Mouse (Mus musculus) intestine, embryonic 16.5 days (tissue): ENCODE data around the gene Hist1h2bf. TPM values are rescaled to one million over a fixed set of nuclear protein-coding genes. Genes with fewer than 3 reads are reported as not detected.
"Not testable (repeated sequence)": the region's sequence is repeated elsewhere in the genome, so short reads cannot be mapped to it uniquely, and the experiment has no call there.

ENCODE experiments used
- ATAC-seq: fragments of 200-750 bp; cut with Nextera tagmentation; 2 replicates; pipeline ENCODE4 v1.8.0; 2017; ENCODE audit warnings: moderate TSS enrichment, moderate library complexity
- H3K27ac ChIP-seq: fragments of 300-500 bp; sonication (generic); 2 replicates; pipeline ENCODE4 v1.5.1; 2014; ENCODE audit warnings: mild to moderate bottlenecking, low read length
- H3K27me3 ChIP-seq: fragments of 300-500 bp; sonication (generic); replicated peaks from 2 replicates; pipeline ENCODE4 v1.6.1; 2014; ENCODE audit warnings: low read length, control low read depth, mixed read lengths; ENCODE audit not compliant: control insufficient read depth, insufficient read depth
- H3K36me3 ChIP-seq: fragments of 300-500 bp; sonication (generic); 2 replicates; pipeline ENCODE4 v1.6.1; 2014; ENCODE audit warnings: low read length, control low read depth; ENCODE audit not compliant: control insufficient read depth, insufficient read depth
- H3K4me1 ChIP-seq: fragments of 300-500 bp; sonication (generic); 2 replicates; pipeline ENCODE4 v1.6.1; 2014; ENCODE audit warnings: low read length, control low read depth, mixed read lengths; ENCODE audit not compliant: control insufficient read depth, insufficient read depth
- H3K4me2 ChIP-seq: fragments of 300-500 bp; sonication (generic); 2 replicates; pipeline ENCODE4 v1.6.1; 2014; ENCODE audit warnings: low read depth, low read length, control low read depth
- H3K4me3 ChIP-seq: fragments of 300-500 bp; sonication (generic); 2 replicates; pipeline ENCODE4 v1.5.1; 2014; ENCODE audit warnings: mild to moderate bottlenecking, low read length
- H3K9ac ChIP-seq: fragments of 300-500 bp; sonication (generic); 2 replicates; pipeline ENCODE4 v1.6.1; 2014; ENCODE audit warnings: low read depth, low read length
- H3K9me3 ChIP-seq: fragments of 300-500 bp; sonication (generic); 2 replicates; pipeline ENCODE4 v1.6.1; 2016; ENCODE audit warnings: low read length, control low read depth; ENCODE audit not compliant: control insufficient read depth
- whole genome bisulfite sequencing: fragments of 180-500 bp; shearing (Covaris S2); extraction: QIAGEN DNeasy Blood & Tissue Kit; methylation state at CpG from one replicate; pipeline ENCODE4 v1.1.7; 2014; 5-methylcytosine and 5-hydroxymethylcytosine counted together
- polyA plus RNA-seq: library from polyadenylated mRNA; unstranded; fragments of >200 nt; fragmentation: Nextera tagmentation; extraction: Ambion mirVana; gene quantifications from 2 replicates; pipeline ENCODE4 v1.2.1, GENCODE M21; 2015

Gene Hist1h2bf
- polyA plus RNA-seq, 1 experiment from 2014 or later, result 2.1 TPM

GRCm38 (mm10) chr13:23541497-23541896, 32.5 kb downstream of the Hist1h2bf start:
- H3K4me2 ChIP-seq, result no peak overlapping the region
- no peak overlapping the region for H3K4me3 ChIP-seq
- 0 out of 2 replicates have a peak, but pooled peaks cover 5% of the 10 kb centered on the region for H3K4me1 ChIP-seq
- H3K9ac ChIP-seq, result no peak overlapping the region
- H3K36me3 ChIP-seq, result no peaks in the 10 kb centered on the region
- no peaks in the 10 kb centered on the region for H3K27me3 ChIP-seq
- 91% methylated on average over 3 of the region's 3 CpGs for WGBS
- no peak for ATAC-seq
- no peaks in the 10 kb centered on the region for H3K9me3 ChIP-seq
- H3K27ac ChIP-seq, result no peak overlapping the region

- H3K36me3 ChIP-seq, H3K27me3 ChIP-seq, H3K4me1 ChIP-seq, H3K4me2 ChIP-seq, H3K9me3 ChIP-seq, ATAC-seq, H3K4me3 ChIP-seq, H3K27ac ChIP-seq, H3K9ac ChIP-seq: not testable (repeated sequence)
- 62% methylated on average over 1 of the region's 1 CpGs for WGBS
Measured at GRCm38 (mm10) chr13:23539821-23540220, 34.2 kb downstream of the Hist1h2bf start.

GRCm38 (mm10) chr13:23538249-23538648, 35.7 kb downstream of the Hist1h2bf start:
- ATAC-seq, result no peak
- 76% methylated on average over 5 of the region's 5 CpGs for WGBS
- H3K4me2 ChIP-seq, result no peak overlapping the region

GRCm38 (mm10) chr13:23537006-23537710, 36.8 kb downstream of the Hist1h2bf start:
- ATAC-seq, result no peak
- H3K4me1 ChIP-seq, result peaks cover 20% of the 10 kb centered on the region
- no peaks in the 10 kb centered on the region for H3K9me3 ChIP-seq
- 68% methylated on average over 3 of the region's 3 CpGs for WGBS
- H3K4me2 ChIP-seq, result peak overlapping the region; percentile 12; the same call in 1 of the 2 replicates
- H3K27me3 ChIP-seq, result no peaks in the 10 kb centered on the region
- H3K27ac ChIP-seq, result no peak overlapping the region
- no peak overlapping the region for H3K9ac ChIP-seq
- H3K4me3 ChIP-seq, result no peak overlapping the region
- H3K36me3 ChIP-seq, result no peaks in the 10 kb centered on the region

More at GRCm38 (mm10) chr13:23538249-23538648, 35.7 kb downstream of the Hist1h2bf start:
- no peak overlapping the region for H3K4me3 ChIP-seq
- peaks cover 9% of the 10 kb centered on the region; the same call in 1 of the 2 replicates for H3K4me1 ChIP-seq
- no peaks in the 10 kb centered on the region for H3K36me3 ChIP-seq
- H3K9ac ChIP-seq, result no peak overlapping the region
- no peak overlapping the region for H3K27ac ChIP-seq
- no peaks in the 10 kb centered on the region for H3K27me3 ChIP-seq
- no peaks in the 10 kb centered on the region for H3K9me3 ChIP-seq

- Histone ChIP-seq H3K9me3 (no peaks in the 10 kb centered on the region), H3K27ac (peak overlapping the region; percentile 35), H3K4me3 (peak overlapping the region; percentile 44), H3K4me2 (peak overlapping the region; percentile 65), H3K36me3 (no peaks in the 10 kb centered on the region), H3K27me3 (no peaks in the 10 kb centered on the region), H3K9ac (peak overlapping the region; percentile 62), H3K4me1 (peaks cover 21% of the 10 kb centered on the region)
- WGBS, result 12% methylated on average over 7 of the region's 7 CpGs
- no peak for ATAC-seq
Measured at GRCm38 (mm10) chr13:23536076-23536822, 37.7 kb downstream of the Hist1h2bf start.

- WGBS, result 1% methylated on average over 37 of the region's 62 CpGs
- Histone ChIP-seq H3K4me1 (peaks cover 21% of the 10 kb centered on the region), H3K4me2 (peak within 1 kb of the TSS; percentile 65), H3K9ac (peak within 1 kb of the TSS; percentile 68), H3K4me3 (peak within 1 kb of the TSS; percentile 55), H3K27ac (peak within 1 kb of the TSS; percentile 98)
- not testable (repeated sequence) for H3K36me3 ChIP-seq, H3K9me3 ChIP-seq, H3K27me3 ChIP-seq
- ATAC-seq, result peak; percentile 91
Measured at GRCm38 (mm10) chr13:23535137-23536075, 38.6 kb downstream of the Hist1h2bf start, which contains the start of gene Hist1h3g. Gene Hist1h3g, plus strand, starts transcription at chr13:23535422.

- ATAC-seq, result peak; percentile 34
- peak overlapping the region; percentile 98 for H3K27ac ChIP-seq
- H3K36me3 ChIP-seq, result no peaks in the 10 kb centered on the region
- peak overlapping the region; percentile 55 for H3K4me3 ChIP-seq
- H3K9me3 ChIP-seq, result no peaks in the 10 kb centered on the region
- peaks cover 21% of the 10 kb centered on the region for H3K4me1 ChIP-seq
- under 1% methylated on average over 15 of the region's 15 CpGs for WGBS
- peak overlapping the region; percentile 67 for H3K9ac ChIP-seq
- H3K27me3 ChIP-seq, result no peaks in the 10 kb centered on the region
- H3K4me2 ChIP-seq, result peak overlapping the region; percentile 65
Measured at GRCm38 (mm10) chr13:23534368-23535131, 39.4 kb downstream of the Hist1h2bf start.

GRCm38 (mm10) chr13:23533560-23534367, 40.2 kb downstream of the Hist1h2bf start, which contains the start of gene Hist1h2af:
Gene Hist1h2af, plus strand, starts transcription at chr13:23533906.
- Histone ChIP-seq H3K9ac (peak within 1 kb of the TSS; percentile 74), H3K4me2 (peak within 1 kb of the TSS; percentile 65), H3K27ac (peak within 1 kb of the TSS; percentile 98), H3K4me3 (peak within 1 kb of the TSS; percentile 55), H3K4me1 (peaks cover 23% of the 10 kb centered on the region)
- H3K9me3 ChIP-seq, H3K36me3 ChIP-seq, H3K27me3 ChIP-seq: not testable (repeated sequence)
- under 1% methylated on average over 24 of the region's 53 CpGs for WGBS
- peak; percentile 51 for ATAC-seq
